Mouse (Mus musculus) cerebellum, postnatal 14 days (tissue): ENCODE measurements around the gene Slc25a22.

Experiments
- DNase-seq, 2 experiments: peaks; one replicate each; pipeline ENCODE4 v3.0.0; 2021; ENCODE audit warnings: mixed read lengths in 2 of 2

The Slc25a22 gene

DNA sequence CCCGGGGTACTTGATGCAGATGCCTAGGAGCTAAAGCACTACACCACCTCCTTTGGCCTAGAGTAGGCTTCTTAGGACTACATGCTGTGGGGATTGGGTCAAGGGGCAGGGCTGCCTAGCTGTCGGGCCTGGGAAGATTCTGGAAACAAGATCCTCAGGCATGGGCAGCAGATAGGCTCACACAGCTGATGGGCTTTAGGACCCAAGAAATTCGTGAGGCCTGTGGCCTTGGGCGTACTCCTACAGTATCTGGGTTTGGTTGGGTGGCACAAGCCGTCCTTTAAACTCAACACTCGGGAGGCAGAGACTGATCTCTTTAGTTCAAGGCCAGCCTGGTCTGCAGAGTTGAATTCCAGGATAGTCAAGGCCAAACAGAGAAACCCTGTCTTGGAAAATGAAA is 34.5 kb upstream of the Slc25a22 start:
- DNase-seq = no peak

DNA sequence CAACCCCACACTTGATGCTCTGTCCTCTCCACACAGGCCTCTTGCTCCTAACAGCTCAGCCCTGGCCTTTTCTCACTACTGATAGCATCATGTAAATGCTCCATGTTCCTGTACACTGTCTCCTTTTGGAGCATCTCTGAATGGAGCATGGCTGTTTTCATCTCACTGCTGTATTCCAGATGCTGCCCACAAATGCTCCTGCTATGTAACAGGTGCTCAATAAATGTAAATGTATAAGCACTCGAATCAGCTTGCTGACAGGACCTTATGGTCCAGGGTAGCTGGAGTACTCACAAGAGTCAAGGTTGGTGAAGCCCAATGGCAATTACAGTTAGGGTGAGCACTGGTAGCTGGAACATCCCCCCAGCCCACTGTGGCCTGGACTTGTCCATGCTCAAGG is 33.5 kb upstream of the Slc25a22 start:
- no peak for DNase-seq

DNA sequence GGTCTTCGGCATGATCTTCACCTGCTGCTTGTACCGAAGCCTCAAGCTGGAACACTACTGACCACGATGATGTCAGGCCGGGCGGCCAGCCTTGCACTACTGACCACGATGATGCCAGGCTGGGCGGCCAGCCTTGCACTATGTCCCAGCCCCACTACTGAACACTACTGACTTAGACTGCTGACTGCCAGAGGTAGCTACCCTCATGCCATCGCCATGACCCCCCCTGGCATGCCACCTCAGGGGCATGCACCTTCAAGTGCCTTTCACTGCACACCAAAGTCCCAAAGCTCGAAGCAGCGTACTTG is 32.9 kb upstream of the Slc25a22 start:
- no peak for DNase-seq

DNA sequence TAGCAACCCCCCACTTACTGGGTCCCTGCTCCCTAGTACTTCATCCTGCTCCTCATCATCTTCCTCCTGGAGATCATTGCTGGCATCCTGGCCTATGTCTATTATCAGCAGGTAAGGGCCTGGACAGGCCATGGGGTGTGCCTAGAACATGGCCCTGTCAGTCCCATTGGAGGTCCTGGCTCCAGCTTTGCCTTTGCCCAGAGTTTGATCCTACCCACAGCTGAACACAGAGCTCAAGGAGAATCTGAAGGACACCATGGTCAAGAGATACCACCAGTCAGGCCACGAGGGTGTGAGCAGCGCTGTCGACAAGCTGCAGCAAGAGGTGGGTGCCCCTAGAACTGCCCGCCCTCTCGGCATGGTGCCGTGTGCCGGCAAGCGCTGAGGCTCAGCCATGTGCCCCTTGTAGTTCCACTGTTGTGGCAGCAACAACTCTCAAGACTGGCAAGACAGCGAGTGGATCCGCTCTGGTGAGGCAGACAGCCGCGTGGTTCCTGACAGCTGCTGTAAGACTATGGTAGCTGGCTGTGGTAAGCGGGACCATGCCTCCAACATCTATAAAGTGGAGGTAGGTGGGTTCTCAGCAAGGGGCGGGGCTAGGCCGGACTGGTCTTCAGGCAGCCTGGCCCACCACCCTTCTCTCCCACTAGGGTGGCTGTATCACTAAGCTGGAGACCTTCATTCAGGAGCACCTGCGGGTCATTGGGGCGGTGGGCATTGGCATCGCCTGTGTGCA is 32.4 kb upstream of the Slc25a22 start:
- DNase-seq = peak in 1 of 2 experiments; percentile 12

DNA sequence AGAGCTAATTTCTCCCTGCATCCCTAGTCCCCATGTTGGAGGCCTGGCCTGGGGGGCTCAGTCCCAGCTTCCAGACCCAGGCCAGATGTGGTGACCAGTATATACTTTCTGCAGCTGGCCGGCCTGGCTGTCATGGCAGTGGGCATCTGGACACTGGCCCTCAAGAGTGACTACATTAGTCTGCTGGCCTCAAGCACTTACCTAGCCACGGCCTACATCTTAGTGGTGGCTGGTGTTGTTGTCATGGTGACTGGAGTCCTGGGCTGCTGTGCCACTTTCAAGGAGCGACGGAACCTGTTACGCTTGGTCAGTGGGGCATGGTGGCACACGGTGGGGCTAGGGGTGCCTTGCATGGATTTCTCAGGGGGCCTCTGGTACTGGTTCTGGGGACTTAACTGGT is 31.7 kb upstream of the Slc25a22 start:
- no peak for DNase-seq

DNA sequence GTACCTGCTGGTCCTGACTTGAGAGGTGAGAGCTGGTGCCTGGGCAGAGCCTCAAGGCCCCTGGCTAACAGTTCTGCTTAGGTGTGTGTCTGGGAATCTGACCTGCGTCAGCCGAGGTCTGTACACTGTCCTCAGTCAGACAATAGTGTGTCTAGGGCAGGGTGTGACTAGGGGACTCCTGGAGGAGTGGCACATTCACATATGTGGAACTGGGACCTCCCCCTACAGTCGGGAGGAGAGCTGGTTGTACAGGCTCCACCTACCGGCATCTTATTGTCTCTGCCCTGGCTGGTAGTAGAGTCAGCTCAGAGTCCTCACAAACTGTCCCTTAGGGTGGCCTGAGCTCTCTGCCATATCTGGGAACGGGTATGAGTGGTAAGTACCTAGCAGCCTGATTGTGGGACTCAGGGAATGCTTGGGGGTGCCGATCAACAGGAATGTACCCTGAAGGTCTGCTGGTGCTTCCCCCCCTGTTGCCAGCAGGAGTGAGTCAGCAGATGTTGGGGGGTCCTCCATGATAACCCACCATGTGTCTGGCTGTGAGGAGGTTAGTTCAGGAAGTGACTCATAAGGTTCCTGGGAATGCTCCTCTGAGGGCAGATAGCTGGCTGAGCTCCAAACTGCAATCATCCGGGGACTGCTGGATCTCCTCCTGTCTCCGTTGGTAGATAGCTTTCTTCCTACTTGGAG is 31.0 kb upstream of the Slc25a22 start:
- peak; percentile 51 to 60 for DNase-seq

DNA sequence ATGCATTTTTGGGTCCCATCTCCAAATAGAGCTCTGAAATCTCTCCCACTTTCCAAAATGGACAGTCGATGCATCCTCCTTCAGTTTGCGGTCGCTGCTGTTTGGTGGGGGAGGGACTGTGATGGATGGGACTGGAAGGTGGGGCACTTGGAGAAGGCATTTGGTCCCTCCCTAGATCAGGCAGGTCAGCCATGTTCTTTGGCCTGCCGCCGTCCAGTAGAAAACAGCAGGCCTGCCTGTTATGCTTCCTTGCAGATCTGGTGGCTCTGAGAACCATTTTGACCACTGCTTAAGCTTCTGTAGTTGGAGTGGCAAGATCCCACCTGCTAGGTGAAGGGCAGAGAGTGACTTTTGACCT is 30.5 kb upstream of the Slc25a22 start:
- DNase-seq = peak in 1 of 2 experiments; percentile 9

DNA sequence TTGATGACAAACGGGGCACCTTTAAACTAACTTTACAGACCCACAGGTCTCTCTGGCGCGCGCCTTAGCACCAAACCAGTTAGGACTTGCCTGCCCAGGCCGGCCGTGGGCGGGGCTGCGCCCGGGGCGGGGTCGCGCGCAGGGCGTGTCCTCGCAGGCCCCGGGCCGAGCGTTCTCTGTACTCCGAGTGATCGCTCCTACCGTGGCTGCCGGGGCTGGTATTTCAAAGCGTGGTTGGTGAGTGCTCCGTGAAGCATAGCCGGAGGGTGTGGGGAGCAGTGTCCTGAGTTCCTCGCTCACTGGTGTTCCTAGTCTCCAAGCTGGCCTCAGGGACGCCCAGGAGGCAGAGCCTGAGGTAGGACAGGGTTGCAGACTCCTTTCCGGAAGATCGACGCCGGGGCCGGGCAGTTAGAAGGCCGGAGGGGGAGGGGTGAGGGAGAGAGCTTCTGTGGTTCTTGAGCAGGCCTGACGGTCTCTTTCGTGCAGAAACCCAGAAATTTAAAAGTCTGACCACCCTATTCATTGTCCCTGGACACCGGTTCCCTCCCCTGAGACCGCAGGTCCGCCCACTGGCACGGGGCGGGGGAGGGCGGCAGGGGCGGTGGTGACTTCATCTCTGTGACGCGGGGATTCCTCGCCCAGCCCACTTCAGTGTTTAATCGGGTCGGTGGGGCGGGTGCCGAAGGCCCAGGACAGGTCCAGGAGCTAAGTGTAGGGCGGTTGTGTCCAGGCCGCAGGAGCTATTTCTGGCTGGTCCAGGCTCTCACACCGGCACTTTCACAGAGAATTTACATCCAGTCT is 29.7 kb upstream of the Slc25a22 start, which contains the start of gene Cd151:
Cd151 (plus strand) TSS at position 163 of the 801 bp plus-strand sequence.
- peak; percentile 66 to 69 for DNase-seq

DNA sequence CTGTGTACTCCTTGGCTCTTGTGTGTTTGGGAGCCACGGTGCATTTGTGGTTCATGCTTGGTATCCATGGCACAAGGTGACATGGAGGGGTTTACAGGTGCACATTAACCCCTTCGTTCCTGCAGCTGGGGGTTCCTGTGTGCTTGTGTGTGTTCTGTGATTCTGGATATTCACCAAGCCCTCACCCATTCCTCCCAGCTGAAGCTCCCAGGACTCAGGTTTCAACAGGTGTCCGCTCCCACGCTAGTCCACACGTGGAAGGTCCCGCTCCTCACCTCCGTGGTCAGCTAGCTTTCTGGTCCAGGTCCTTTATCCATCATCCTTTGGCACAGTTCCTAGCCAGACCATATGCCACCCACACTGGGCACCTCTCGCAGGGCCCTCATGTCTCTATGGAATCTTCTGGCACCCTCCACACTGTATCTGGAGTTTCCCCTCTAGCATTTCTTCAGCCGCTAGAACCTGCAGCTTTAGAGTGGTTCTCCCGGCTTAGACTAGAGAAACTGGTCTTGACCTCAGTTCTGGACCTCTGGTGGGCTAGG is 29.0 kb upstream of the Slc25a22 start:
- peak in 1 of 2 experiments; percentile 25 for DNase-seq

DNA sequence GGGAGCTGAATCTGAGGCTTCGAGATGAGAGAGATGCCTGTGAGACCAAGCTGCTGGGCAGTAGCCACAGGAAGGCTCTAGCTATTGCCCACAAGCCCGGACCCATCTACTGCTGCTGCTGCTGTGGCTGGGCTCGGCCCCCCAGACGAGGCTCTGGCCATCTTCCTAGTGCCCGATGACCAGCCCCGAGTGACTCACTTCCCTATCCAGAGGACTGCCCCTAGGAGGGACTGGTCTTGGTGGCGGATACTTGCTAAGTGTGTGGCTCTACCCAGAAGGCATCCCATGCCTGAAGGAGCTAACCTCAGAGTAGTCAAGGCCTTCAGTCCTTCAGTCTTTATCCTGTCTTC is 28.3 kb upstream of the Slc25a22 start:
- no peak for DNase-seq

DNA sequence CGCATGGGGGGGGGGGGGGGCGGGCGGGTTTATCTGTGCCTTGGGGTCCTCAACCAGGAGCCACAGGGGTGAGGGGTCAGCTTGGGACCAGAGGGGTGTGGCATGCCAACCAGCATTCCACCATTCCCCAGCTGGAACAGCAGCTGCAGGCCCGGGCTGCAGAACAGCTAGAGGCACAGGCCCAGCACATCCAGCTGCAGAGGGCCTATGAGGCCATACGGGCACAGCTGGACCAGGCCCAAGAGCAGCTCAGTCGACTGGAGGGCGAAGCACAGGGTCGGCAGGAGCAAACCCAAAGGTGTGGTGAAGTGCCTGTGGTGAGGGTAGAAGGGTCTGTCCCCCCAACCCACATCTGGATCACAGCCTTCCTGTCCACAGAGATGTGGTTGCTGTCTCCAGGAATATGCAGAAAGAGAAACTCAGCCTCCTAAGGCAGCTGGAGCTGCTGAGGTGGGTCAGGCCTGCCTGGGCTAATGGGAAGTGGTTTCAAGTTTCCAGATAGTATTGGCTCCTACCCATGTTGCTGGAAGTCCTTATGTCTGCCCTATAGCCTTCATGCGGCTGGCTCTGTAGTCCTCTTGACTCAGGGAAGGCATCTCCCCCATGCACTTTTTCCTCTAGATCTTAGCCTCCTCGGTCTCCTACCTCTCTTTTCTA is 27.8 kb upstream of the Slc25a22 start:
- DNase-seq = no peak

DNA sequence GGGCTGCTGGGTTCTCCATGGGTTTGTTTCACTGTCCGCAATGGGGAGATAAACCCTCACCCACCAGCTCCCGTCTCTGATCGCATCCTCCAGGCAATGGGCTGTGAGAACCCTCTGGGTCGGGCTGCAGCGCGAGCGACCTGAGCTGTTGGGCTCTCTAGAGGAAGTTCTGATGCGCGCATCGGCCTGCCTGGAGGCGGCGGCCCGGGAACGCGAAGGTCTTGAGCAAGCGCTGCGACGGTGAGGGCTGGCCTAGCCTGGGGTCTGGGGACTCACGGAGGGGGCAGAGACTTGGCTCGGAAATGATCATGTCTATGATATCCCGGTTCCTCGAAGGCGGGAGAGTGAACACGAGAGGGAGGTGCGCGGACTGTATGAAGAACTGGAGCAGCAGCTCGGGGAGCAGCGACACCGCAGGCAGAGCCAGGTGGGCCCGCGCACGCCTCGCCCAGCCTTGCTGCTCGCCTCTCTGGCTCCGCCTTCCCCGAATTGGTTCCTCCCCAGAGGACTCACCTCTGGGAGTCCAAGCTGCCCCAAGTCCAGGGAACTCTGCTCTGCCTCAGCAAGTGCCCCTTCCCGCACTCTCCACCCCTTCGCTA is 27.0 kb upstream of the Slc25a22 start:
- DNase-seq = peak; percentile 28 to 37

DNA sequence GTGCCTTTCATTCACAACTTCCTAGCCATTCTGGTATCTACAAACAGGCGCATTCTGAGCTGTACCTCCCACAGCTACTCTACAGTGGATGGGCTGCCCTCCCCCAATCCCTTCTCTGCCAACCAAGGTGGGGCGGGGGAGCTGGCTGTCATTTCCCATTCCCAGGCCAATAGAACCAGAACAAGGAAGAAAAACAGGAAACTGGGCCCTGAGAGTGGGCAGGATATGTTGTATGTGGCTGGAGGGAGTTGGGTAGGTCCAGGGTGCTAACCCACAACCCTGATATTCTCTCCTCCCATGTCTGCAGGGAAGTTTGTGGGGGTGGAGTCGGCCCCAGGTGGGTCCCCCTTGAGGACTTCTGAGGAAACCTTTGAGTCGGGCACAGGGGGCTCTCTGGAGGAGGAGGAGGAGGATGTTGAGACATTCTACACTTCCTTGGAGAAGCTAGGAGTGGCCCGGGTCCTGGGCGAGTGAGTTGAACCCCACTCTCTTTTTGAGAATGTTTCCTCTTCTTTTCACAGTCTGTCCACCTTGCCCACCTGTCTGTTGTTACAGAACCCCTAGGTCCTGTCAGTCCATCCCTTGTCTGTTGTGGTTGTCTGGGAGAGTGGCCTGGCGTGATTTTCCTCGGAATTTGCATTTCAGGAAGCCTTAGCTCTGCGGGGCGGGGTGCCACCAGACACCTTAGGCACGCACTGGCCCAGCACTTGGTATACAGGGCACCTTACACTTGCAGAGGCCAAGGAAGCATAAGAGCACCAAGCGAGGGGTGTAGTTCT is 26.3 kb upstream of the Slc25a22 start:
- DNase-seq = peak; percentile 18 to 42

DNA sequence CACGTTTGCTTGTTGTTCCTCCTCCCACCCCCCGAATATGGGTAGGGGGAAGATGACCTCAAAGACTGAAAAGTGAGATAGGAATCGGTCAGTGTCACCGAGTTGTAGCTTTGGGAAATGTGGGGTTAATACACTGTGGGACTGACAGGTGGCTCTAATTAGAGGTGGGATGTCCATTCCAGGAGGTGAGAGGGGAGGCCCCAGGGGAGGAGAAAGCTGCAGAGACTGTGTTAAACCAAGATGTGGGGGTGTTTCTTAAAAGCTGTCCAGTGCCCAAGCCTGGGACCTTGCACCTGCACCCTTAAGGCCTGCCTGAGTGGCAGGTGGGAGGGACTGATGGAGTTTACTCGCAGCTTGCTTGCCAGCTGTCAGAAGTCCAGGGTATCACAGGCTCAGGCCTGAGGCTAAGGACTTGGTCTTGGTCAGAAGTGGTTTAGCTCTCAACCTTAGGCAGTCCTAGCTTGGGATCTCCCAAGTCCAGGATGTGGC is 24.7 kb upstream of the Slc25a22 start:
- peak; percentile 22 to 42 for DNase-seq

DNA sequence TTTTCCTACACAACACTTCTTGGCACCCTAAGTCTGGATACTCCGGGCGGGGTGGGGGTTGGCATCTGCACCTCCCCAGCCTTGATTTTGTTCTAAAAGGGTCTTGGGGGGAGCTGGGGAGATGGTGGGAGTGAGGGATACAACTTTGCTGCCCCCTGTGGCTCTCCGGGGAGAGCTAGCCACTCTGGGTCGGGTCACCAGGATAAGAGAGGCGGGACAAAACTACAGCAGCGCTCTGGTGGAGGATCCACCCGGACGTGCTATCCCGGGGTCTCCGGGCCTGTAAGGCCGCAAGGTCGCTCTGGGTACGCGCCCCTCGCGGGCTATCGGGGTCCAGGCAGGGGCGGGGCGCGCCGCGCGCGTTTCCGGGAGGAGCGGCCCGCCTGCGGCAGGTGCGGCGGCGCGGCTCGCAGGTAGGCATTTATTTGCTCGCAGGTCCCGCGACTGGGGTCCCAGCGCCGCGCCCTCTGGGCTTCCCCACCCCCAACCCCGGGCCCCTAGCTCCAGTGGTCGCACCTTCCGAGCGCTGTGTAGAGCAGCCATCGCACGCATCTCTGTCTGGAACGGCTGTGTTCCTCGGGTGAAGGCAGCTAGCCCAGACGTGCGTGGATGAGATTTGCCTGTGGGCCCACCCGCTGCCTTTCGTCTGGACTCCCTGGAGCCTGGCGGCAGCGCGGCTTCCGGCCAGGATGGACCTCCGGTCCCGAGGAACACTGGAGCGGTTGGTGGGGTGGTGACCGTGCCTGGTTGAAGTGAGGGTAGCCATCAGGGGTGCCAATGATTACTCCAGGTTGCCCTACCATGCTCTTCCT is 24.0 kb upstream of the Slc25a22 start:
- DNase-seq = peak; percentile 18 to 27

DNA sequence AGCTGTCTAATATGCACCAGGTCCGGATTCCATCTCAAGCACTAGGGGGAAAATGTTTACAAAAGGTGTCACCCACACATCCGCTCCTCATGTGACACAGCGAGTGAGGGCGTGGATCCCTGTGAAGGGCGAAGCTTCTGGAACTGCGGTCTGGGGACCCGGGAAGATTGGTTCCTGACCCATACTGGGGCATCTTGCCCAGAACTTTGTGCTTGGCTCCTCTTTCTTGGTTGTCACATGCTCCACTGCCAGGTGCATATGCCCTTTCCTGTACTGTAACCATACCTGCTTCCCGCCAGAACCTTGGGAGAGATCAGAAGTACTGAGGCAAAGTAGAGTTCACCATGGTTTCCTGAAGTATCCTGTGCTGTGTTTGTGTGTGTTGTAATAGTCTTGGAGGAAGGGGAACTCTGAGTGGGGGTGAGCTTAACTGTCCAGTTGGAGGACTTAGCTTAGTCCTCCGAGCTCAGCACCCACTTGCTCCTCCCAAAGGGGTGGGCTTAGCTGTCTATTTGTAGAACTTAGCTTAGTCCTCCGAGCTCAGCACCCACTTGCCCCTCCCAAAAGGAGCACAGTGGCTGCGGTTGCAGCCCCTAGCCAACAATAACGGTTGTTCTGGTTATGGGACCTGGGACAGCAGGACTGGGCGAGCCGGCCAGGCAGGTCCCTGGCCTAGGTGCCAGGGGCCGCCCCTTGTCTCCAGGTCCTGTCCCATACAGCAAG is 22.9 kb upstream of the Slc25a22 start, which contains the start of gene Cracr2b:
Cracr2b (plus strand) TSS at position 704 of the 723 bp plus-strand sequence.
- DNase-seq = peak; percentile 22 to 36

DNA sequence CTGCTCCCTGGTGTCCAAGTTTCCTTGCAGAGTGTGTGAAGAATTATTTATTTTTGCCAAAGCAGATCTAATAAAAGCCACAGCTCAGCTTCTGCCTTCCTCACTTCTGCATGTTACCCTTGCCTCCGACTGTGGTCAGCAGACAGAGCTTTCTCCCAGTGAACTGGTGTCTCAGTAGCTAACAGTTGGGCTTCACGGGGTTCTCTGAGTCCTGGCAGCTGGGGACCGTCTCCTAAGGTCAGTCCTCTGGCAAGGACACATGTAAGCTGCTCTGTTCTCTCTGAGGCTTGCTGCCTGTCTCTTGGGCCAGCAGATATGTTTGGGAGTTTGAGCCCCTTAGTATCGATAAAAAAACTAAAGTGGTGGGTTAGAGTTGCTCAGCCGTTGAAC is 22.3 kb upstream of the Slc25a22 start:
- peak in 1 of 2 experiments; percentile 15 for DNase-seq

DNA sequence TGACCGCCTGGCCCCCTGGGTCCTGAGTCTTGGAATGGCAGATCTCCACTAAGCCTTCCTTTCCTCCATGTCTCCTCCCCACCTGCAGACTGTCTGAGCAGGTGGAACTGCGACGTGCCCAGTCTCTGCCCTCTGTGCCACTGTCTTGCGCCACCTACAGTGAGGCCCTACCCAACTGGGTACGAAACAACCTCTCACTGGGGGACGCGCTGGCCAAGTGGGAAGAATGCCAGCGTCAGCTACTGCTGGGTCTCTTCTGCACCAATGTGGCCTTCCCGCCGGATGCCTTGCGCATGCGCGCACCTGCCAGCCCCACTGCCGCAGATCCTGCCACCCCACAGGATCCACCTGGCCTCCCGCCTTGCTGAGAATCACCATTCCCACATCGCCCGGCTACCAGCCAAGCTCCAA is 21.6 kb upstream of the Slc25a22 start:
- peak; percentile 73 to 74 for DNase-seq

DNA sequence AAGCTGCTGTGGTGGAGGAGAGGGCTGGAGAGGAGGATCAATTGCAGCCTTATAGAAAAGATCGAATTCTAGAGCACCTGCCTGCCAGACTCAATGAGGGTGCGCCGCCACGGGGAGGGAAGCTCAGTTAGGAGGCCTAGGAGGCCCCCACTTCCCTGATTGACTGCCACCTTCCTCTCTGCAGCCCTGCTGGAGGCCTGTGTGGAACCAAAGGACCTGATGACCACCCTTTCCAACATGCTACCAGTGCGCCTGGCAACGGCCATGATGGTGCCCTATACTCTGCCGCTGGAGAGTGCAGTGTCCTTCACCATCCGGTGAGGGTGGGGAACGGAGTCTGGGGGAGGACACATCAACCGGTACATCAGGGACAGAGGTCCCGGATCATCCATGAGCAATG is 21.0 kb upstream of the Slc25a22 start:
- no peak for DNase-seq
